Mouse (Mus musculus) bone marrow macrophage, adult 2 months (primary cell): ENCODE results near the gene Dhx34. TPM values are rescaled to one million over a fixed set of nuclear protein-coding genes. Genes with fewer than 3 reads are reported as not detected.
A peak's percentile ranks its signal among the peaks of the same experiment; 100 is the strongest.

Source experiments
- H3K27ac ChIP-seq: 2 replicates; pipeline ENCODE4 v1.5.1; 2012; ENCODE audit warnings: low read depth, low read length; ENCODE audit not compliant: insufficient read depth
- H3K4me1 ChIP-seq: 2 replicates; pipeline ENCODE4 v1.6.1; 2012; ENCODE audit warnings: low read length; ENCODE audit not compliant: control insufficient read depth, insufficient read depth
- H3K4me3 ChIP-seq: 2 replicates; pipeline ENCODE4 v1.5.1; 2012; ENCODE audit warnings: mild to moderate bottlenecking, low read length, moderate library complexity; ENCODE audit not compliant: insufficient read depth
- CTCF ChIP-seq: IDR thresholded peaks from 2 replicates; pipeline ENCODE4 v1.5.1; 2012; ENCODE audit warnings: low read depth, mild to moderate bottlenecking, low read length, moderate library complexity
- POLR2A ChIP-seq: IDR thresholded peaks from 2 replicates; pipeline ENCODE4 v1.6.1; 2012; ENCODE audit warnings: mild to moderate bottlenecking, low read depth, low read length, borderline replicate concordance
- polyA plus RNA-seq: library from polyadenylated mRNA; stranded (reverse); fragments of >200 nt; gene quantifications from 2 replicates; pipeline ENCODE4 v1.2.4, GENCODE M21; 2012; ENCODE audit not compliant: missing spikeins, insufficient read depth, insufficient read length

Dhx34 gene
- polyA plus RNA-seq, 1 experiment = 21.3 TPM

DNA sequence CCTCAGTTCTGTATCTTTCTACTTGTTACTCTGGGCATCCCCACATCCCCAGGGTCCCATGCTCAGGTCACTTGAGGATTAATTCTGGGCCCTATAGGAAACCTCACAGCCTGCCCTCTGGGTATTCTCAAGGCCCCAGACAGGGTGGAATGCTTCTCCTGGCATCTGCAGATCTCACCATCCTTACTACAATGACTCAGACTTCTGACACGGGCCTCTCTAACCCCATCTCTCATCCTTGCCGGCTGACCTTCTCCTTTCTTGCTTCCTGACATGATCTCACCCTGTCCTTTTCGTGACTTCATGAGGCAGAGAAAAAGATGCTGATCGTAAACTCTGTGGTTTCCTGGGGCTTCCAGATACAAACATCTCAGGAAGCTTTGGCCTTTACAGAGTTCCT lies 32.4 kb upstream of the Dhx34 start:
- Histone ChIP-seq H3K27ac (peak overlapping the region; percentile 97), H3K4me3 (peak overlapping the region; percentile 41; the same call in 1 of the 2 replicates), H3K4me1 (peaks cover 43% of the 10 kb centered on the region)
- TF ChIP-seq POLR2A (no peak), CTCF (no peak)

DNA sequence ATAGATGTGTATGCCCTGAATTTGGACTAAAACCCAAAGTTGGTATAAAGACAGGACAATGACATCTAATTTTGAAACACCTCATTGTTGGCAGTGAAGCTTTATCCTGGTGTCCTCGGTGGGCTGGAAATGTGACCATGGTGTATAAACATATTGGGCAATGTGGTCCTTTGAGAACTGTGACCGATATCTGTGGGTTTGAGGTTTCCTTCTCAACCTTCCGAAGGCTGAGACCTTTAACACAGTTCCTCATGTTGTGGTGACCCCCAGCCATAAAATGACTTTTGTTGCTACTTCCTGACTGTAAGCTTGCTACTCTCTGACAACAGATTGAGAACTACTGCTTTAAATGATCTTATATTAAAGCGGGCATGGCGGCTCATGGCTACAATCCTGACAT lies 28.9 kb upstream of the Dhx34 start:
- no peak overlapping the region for H3K4me3 ChIP-seq
- no peak for TF ChIP-seq POLR2A
- no peak for TF ChIP-seq CTCF
- peak overlapping the region; percentile 76 for H3K27ac ChIP-seq
- H3K4me1 ChIP-seq = peaks cover 49% of the 10 kb centered on the region

DNA sequence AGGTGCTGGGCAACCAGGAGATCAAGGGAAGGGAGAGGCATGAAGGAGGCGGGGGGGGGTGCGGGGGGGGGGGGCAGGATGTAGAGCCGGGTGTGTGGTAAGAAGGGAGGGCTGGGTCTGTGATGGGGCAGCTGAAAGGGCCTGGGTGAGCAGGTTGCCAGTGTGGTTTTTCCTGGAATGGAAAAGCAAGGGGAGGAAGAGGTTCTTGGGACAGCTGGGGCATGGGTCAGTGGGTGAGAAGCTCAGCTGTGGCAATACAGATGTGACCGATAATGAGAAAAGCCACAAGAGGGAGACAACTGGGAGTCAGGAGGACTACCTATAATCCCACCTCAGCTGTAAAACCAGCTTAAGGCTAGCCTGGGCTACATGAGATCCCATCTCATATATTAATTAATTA lies 24.1 kb upstream of the Dhx34 start:
- TF ChIP-seq POLR2A (no peak), CTCF (no peak)
- peak overlapping the region; percentile 94 for H3K27ac ChIP-seq
- no peak overlapping the region for H3K4me3 ChIP-seq
- peaks cover 58% of the 10 kb centered on the region for H3K4me1 ChIP-seq

DNA sequence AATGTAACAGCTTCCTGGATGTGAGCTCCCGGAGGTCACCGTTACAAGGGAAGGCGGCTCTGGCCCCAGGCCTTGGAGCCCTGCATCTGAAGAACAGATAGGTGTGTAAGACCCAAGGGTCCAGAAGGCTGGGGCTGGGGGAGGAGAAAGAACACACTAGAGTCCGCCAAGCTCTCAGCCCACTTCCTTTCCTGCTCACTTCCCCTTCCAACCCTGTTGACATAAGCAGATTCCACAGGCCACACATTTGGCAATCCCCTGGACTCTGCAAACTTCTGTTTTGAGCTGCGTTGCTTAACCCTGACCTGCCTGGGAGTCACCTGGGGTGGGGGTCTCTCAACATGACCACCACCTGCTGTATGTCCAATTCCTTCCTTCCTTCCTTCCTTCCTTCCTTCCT lies 22.2 kb upstream of the Dhx34 start, which contains the start of gene C5ar2:
Gene C5ar2, minus strand, starts transcription at position 88 of the 400 bp plus-strand sequence.
- H3K4me3 ChIP-seq = peak within 1 kb of the TSS; percentile 43
- H3K27ac ChIP-seq = peak within 1 kb of the TSS; percentile 94
- H3K4me1 ChIP-seq = peaks cover 62% of the 10 kb centered on the region
- TF ChIP-seq POLR2A (no peak), CTCF (no peak)

DNA sequence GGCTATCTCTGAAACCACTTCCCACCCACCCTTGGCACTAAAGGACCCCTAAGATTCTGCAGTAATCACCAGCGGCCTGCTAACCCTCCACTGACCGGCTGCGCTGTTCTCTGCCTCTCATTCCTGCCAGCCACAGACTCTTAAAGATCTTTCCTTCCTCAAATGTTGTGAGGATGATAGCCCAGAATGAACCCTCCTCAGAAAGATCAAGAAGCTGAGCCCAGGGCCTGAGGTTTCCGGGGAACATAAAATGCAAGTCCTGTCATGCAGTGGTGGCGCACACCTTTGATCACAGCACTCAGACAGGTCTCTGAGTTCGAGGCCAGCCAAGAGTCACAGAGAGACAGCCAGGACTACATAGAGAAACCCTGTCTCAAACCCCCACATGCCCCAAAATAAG lies 20.4 kb upstream of the Dhx34 start:
- peak overlapping the region; percentile 88 for H3K27ac ChIP-seq
- peak overlapping the region; percentile 36 for H3K4me3 ChIP-seq
- H3K4me1 ChIP-seq = peaks cover 59% of the 10 kb centered on the region
- TF ChIP-seq CTCF = no peak

DNA sequence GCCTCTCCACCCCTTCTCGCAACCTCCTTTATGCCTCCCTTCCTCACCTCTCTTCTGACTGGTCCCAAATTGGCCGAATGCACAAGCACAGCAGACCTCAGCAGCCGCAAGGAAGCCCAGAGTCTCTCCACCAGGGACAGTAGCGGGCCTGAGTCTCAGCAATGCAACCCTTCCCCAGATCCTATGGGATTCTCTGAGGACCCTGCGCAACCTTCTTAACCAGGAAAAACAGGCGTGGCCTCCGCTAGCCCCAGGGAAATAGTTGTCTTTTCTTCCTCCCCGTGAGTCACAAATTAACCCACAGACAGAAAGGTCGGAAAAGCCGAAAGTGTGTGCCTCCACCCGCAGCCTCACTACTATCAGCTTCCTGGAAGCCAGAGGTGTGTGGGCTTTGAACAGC lies 19.9 kb upstream of the Dhx34 start:
- no peak for TF ChIP-seq POLR2A
- TF ChIP-seq CTCF = no peak; the same call in 1 of the 2 replicates
- Histone ChIP-seq H3K27ac (peak overlapping the region; percentile 88), H3K4me1 (peaks cover 57% of the 10 kb centered on the region), H3K4me3 (peak overlapping the region; percentile 36)

DNA sequence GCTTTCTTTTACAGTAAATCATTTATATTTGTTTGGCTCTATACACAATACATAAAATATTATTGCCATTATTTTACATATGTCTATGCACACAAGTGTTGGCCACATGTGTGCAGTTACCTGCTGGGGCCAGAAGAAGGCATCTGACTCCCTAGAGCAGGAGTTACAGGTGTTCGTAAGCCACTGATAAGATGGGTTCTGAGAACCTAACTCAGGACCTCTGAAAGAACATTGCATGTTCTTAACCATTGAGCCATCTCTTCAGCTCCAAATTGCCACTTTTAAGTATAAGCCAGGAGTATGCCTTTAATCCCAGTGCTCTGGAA lies 19.1 kb upstream of the Dhx34 start:
- H3K27ac ChIP-seq = no peak overlapping the region
- TF ChIP-seq POLR2A (no peak), CTCF (no peak)
- H3K4me1 ChIP-seq = peaks cover 56% of the 10 kb centered on the region
- no peak overlapping the region; the same call in 1 of the 2 replicates for H3K4me3 ChIP-seq

DNA sequence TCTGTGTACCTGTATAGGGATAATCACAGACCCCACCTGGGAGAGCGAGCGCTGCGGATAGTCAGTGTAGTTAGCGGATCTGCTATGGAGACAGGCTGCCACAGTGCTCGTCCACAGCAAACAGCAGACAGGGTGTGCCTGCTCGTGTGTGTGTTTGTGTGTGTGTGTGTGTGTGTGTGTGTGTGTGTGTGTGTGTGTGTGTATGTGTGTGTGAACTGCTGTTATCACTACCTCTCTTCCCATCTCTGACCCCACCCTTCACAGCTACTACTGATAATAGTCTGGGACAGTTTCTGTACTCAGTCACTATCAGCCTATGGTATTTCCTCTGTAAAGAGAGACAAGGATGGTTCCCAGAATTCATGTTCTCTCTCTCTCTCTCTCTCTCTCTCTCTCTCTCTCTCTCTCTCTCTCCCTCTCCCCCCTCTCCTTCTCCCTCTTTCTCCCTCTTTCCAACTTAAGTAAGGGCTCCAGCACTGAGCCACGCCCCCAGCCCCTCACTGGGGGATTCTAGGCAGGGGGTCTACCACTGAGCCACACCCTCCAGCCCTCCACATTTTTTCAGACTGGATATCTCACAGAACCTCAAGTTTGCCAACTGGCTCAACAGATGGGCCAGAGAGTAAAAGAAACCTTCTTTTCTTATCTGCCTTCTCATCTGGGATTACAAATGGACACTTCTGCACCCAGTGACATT lies 18.6 kb upstream of the Dhx34 start:
- TF ChIP-seq CTCF (no peak), POLR2A (no peak)
- H3K4me1 ChIP-seq = peaks cover 54% of the 10 kb centered on the region
- H3K4me3 ChIP-seq = no peak overlapping the region
- H3K27ac ChIP-seq = peak overlapping the region; percentile 70

DNA sequence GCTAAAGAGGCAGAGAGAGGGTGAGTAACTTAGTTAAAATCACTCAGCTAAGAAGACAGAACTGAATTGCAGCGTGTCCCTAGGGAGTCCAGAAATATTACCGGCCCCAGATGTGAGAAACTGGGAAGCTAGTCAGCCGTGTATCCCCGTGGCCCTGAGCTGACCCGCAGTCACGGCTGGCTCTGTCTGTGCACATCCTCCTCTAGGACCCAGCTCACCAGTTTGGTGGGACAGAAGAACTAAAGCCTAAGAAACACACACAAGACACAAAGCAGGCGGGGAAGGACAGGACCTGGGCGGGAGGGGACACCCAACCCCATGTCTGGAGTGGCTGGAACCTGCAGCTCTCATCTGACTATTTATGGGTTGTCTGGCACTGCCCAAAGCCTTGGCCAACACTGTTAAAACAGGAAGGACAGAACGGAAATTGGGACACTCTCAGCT lies 17.7 kb upstream of the Dhx34 start:
- Histone ChIP-seq H3K4me1 (peaks cover 48% of the 10 kb centered on the region), H3K27ac (peak overlapping the region; percentile 70)

DNA sequence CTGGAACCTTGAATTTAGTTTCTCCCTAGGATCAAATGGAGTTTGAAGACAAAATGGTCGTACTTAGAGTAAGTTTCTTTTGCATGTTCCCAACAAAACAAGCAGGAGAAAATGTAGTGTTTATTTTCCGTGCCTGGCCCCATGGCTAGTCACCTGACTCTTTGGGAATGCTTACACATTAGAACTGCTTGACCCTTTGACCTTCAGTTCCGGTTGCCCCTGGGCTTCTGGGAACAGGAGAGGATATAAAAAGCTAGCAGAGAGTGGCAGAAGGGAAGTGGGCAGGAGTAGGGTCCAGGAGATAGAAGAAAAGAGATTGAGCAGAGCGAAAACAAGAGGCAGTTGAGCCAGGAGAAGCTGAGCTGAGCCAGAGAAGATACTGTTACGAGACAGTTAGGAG lies 8.0 kb upstream of the Dhx34 start:
- TF ChIP-seq CTCF (no peak), POLR2A (no peak)
- peak overlapping the region; percentile 28 for H3K27ac ChIP-seq
- peaks cover 45% of the 10 kb centered on the region for H3K4me1 ChIP-seq
- no peak overlapping the region for H3K4me3 ChIP-seq

More for the DNA sequence above, 17.7 kb upstream of the Dhx34 start:
- TF ChIP-seq CTCF (no peak), POLR2A (no peak)
- peak overlapping the region; percentile 35 for H3K4me3 ChIP-seq
